Mouse (Mus musculus) c-Kit-positive CD71-positive TER-119-negative erythroid progenitor cells, embryonic 14.5 days (primary cell): ENCODE results near the gene Ap3s2.

Experiments used
- DNase-seq: peaks from one replicate; pipeline ENCODE4 v3.0.0-alpha.2; 2013; ENCODE audit warnings: low read depth

The Ap3s2 gene

DNA sequence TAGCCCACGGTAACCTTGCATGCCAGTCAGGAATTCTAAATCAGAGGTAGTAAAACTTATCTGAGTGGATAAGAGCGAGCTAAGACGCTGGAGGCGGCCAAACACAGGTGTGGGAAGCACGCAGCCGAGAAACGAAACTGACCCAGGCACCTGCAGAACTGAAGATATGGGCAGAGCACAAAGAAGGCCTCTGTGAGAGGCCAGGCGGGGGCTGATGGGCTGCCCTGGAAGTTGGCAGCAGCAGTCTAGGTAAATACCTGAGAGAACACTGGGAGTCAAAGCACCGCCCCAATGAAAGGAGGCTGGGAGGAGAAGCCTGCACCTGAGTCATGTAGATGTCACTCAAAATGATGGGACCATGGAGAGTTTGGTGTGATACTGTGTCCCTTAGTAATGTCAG, 31.8 kb downstream of the Ap3s2 start:
- DNase-seq, result no peak

DNA sequence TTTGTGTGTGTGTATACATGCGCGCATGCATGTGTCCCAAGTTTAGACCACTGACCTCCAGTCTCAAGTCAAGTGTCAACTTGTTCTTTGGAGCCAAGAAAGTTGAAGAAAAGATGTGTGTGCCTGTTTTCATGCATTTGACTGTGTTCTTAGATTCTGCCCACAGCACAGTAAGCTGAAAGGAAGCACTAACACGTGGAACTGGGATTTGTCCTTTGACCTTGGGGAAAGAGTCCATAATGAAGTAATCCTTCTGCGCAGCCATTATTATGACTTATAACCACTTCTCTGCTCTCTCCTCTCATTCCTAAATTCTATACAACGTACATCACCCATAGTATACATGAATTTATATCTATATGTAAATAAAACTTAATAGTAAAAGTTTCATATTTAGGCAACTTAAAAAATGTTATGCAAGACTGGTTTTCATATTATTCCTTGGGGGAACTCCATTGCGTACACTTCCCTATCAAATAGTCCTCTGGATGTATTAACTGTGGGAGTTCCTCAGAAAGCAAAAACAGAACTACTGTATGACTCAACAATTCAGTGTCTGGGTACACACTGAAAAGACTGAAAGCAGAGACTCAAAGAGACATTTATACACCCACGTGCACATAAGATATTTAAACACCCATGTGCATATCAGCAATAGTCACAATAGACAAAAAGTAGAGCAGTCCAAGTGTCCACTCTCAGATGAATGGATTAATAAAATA, 36.7 kb downstream of the Ap3s2 start:
- DNase-seq, result no peak

DNA sequence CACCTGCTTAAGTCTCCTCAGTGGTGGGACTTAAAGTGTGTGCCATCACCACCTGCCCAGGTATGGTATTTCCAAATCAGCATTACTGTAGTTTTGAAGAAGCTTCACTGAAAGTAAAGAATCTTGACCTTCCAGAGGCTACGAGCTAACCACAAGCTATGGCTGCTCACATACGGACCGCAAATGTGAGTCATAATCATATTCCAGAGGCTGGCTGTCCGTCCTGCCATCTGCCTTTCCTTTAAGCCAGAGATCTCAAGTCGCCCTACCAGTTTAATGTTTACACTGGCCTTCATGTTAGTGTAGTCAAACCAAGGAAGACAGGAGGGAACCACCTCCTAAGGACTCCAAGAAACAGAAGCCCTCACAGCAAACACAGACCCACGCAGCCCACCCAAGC, 38.5 kb downstream of the Ap3s2 start:
- no peak for DNase-seq

DNA sequence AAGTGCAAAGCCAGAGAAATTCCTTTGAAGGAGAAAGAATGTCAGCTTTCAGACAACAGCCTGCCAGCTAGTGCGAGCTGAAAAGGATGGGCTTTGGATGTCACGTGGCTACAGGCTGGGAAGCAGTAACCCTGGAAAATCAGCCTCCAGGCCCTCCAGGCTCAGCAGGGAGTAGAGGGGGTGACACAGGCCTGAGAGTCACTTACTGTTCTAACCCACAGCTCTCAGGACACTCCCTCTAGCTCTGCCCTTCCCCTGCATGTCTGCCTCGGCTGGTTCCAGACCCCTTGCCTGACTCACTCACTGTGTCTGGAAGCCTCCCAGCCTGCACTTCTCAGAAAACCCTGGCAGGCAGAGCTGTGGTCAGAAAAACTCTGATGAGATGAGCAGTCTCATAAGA, 39.5 kb downstream of the Ap3s2 start:
- no peak for DNase-seq

DNA sequence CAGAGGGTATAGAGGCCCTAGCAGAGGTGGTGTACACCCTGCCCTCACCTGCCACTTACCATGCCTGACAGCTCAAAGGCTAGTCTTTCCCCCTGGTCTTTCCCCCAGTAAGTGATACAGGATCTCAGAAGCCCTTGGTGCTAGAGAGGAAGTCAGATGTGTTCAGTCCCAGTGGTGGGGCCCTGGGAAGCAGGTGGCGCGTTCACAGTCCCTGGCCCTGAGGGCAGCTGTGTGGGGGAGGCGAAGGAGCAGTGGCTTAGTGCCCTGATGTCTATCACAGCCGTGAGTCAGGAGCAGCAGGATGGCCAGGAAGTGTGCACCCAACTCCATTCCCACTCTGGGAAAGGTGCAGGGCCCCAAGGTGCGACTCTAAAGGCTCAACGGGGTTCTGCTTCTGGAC, 40.4 kb downstream of the Ap3s2 start:
- no peak for DNase-seq

DNA sequence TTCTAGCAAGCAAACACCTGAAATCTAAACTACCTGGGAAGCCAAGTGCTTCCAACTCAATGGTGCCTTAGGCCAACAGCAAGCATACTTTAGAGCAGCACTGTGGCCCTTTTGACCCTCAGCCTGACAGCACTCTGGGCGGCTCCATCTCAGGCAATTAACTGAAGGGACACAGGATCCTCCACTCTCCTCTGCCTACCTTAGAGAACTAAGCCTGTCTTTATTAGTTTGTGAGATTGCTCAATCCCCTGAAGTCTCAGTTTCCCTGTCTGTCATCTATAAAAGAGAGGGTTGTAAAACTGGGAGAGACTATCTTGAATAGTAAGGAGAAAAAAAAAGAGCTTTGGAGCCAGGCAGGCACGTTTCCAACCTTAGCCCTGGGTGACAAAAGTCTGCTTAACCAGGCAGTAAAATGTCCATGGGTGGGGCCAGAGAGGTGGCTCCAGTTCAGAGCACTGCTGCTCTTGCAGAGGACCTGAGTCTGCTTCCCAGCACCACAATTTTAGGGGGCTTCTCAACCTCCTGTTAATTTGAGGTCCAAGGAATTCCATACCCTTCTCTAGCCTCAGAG, 41.9 kb downstream of the Ap3s2 start:
- DNase-seq, result no peak

DNA sequence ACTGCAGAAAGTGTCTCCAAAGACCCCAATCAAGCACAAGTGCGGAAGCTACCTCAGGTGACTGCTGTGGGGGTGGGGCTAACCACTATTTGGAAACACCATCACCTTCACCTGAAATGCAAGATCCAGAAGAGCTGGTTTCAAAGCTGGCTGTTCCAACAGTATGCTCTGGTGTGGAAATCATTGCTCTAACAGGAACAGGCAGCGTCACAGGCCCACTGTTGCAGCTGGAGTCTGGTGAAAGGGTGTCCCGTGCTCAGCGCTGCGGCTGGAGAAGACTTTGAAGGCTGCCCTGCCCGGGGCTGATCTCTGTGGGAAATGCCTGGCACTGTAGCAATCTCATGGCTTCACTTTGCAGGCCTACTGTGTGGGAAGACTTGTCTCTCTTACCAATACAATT, 47.0 kb downstream of the Ap3s2 start:
- no peak for DNase-seq

DNA sequence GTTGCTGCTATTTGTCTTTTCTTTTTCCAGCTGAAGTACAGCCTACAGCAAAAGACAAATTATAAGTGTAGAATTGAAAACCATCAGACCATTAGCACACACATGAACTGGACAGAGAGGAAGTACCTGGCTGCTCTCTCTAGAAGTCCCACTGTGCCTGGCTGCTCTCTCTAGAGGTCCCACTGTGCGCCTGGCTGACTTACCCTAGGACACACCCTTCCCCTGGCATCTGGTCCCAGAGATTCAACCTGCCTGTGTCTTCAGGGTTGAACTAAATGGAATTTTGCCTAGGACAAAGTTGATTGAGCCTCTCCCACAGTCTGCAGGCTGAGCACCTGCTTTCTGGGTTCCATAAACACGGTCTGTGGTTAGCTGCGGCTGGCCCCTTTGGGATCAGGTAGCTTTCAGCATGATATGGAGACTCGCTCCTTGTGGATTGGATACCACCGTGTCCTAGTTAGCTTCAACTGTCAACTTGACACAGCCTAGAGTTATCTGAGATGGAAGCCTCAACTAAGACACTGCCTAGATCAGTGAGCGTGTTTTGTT, 48.6 kb downstream of the Ap3s2 start:
- DNase-seq, result no peak

DNA sequence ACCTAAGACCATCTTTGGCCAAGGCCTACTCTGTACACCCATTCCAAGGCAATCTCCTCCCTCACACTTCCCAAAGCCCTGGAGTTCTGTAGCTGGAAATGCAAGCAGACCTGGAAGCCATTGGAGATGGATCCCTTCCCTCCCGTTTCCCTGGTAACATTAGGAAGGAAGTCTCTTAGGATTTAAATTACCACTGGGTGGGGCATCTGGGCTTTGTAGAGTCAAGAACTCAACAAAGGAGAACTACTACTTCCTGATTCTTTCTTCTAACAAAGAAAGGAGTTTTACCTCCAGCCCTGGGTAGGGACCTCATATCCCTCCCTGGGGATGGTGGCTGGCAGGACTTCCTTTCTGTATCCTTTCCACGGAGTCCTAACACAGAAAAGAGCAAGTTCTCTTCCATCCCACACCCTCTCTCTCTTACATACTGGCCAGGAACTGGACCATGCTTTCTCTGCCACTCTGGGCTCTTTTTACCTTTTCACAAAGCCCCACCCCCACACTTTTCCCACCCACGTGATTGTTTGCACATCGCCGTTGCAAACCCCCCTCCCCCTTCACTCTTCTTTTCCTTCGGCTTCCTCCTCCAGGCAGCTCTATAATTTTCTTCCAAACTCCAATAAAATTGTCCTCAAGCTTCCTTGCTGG, 51.3 kb downstream of the Ap3s2 start:
- DNase-seq, result no peak

DNA sequence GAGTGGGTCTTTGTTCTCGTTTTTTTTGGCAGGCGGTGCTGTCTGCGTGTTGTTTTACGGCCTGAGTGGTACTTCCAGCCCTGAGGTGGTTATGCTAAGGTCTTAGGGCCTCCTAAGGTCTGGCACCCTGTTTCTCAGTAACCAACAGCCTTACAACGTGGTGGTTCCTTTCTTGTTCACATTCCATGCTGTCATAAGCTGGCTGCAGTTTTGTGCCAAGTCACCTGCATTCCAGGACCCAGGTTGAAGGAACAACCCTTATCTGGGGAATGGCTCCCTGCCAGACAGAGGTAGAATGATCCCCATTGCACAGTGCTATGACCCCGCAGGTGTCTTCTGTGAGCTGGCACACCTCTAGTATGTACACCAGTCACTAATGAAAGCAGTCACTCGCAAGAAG, 52.0 kb downstream of the Ap3s2 start:
- no peak for DNase-seq

DNA sequence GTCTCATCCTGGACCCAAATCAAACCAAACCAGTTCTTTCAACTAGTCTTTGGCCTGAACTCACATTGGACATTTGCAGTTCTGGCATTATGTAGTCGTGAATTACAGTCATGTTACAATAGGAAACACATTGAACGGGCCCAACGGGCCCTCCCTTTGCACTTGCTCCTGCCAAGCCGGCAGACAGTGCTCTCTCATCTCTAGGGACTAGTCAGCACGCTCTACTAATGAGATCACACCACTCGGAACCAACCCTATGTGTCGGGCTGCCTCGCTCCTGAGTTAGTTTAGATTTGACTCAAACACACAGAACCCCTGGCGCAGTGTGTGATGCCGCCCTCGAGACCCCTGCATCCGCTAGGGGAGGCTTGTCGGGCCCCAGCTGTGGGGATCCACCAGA, 52.6 kb downstream of the Ap3s2 start:
- no peak for DNase-seq

DNA sequence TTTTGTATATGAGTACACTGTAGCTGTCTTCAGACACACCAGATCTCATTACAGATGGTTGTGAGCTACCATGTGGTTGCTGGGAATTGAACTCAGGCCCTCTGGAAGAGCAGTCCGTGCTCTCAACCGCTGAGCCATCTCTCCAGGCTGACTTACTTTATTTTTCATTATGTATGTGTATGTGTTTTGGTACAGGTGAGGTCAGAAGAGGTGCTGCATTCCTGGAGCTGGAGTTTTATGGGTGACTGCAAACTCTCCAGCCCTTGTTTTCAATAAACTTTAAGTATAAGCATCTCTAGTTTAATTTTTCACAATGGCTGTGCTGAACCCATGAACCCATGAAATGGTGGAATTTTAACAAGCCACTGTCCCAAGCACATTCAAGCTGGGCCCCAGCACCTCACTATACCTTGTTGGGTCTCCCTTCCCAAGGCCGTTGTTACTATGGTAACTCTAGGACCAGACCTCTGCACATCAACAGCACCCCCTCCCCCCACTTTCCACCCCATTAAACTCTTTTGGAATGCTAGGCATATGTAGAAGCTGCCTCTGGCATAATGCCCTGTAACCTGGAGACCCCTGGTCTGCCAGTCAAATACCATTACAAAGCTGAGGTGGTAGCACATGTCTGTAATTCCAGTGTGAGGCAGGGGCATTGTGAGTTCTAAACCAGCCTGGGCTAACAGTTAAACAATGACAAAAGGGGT, 54.0 kb downstream of the Ap3s2 start:
- DNase-seq, result no peak

DNA sequence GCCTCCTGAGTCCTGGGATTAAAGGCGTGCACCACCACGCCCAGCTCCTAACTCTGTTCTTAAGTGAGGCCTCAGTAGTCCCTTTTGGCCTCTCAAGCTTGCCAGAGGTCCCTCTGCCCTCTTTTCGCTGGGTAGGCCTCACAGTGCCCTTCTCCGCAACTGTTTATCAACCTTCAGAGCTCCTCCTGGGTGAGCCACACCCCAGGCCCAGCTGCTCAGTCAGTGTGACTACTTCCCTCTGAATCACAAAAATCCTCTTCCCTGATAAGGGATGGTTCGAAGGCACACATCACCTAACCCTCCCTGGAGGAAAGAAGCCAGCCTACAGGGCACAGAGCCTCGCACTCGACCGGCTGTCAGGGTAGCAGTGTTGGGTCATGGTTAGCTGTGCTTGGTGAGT, 58.7 kb downstream of the Ap3s2 start:
- DNase-seq, result peak; percentile 6

DNA sequence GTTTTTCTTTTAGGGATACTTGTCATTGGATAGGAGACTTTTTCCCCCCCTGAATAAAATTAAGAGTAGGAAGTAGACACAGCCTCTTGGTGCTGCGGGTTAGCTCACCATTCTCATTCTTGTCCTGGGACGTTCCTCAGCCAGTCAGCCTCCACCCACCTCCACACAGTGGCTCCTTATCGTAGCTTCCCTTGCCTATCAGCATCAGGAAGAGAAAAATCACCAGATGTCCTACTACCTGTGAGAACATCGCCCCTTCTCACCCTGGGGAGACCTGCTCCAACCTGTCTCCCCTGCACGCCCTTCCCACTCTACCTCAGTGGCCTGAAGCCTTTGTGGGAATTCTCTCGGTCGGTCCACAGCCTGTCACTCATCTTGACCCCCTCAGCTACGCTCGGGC, 59.6 kb downstream of the Ap3s2 start, which contains the start of gene Anpep:
Gene Anpep (minus strand): TSS at position 249 of the 400 bp plus-strand sequence.
- DNase-seq, result no peak

DNA sequence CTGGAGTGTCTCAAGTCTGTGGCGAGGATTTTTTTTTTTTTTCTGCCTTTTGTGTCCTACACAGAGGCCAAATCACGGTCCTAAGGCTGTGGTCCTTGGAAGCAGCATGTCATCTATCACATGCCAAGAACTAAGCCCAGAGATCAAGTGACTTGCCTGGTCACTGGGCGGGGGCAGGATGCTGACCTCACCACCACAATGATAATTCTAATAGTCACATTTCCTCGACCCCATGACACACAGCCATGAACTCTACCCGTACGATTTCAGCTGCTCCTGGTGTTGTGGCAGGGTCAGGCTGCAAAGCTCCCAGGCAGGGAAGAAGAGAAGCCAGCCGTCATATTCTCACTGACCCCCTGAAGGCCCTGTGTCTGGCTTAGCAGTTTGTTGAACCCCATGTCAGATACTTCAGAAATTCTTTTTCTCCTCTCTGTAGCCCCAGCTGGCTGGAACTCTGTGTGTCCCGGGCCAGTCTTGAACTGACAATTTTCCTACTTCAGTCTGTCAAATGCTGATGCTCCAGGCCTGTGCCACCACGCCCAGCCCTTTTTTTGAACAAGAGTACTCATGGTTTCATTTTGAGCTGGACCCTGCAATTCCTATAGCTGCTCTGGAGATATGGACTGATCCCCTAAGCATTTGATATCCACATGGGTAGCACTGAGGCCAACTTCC, 61.4 kb downstream of the Ap3s2 start:
- DNase-seq, result no peak

DNA sequence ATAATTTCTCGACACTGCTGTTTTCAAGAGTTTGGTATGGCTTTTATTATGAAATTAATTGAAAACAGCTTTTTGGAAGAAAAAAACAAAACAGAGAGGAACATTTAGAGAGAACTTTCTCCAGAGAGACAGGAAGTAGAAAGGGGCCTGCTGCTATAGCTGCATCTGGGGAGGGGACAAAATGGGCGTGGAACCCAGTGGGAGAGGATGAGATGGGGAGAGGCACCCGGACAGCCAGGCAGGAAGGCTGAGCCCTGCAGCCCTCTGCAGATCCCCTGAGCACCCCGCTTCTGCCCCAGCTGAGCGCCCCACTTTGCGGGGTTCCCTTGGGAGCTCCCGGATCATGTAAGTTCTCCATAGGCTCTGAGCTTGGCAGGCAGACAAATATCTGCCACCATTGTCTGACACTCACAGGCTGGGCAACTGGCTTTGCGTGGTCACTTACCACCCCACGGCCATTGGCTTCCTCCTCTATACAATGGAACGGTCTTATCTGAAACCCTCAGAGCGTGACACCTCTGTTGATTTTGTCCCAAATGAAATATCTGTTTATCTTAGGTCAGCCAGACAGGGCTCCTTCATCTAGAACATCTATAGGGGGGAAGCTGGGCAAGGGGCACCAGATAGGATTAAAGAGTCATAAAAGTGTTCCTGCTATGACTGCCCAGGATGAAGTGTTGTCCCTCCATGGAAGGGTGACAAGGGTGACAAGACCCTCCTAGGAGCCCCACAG, 62.1 kb downstream of the Ap3s2 start:
- DNase-seq, result no peak

DNA sequence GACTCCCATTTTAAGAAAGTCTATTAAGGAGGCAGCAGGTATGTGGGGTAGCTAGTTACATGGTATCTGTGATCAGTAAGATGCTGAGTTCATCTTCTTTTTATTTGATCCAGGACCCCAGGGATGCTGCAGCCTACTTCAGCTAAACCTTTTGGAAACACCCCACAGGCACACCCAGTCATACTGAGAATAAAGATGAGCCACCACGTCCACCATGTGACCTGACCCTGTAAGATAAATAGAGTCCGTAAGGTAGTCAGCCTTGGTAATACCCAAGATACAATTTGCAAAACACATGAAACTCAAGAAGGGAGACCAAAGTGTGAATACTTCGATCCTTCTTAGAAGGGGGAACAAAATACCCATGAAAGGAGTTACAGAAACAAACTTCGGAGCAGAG, 64.1 kb downstream of the Ap3s2 start:
- no peak for DNase-seq

DNA sequence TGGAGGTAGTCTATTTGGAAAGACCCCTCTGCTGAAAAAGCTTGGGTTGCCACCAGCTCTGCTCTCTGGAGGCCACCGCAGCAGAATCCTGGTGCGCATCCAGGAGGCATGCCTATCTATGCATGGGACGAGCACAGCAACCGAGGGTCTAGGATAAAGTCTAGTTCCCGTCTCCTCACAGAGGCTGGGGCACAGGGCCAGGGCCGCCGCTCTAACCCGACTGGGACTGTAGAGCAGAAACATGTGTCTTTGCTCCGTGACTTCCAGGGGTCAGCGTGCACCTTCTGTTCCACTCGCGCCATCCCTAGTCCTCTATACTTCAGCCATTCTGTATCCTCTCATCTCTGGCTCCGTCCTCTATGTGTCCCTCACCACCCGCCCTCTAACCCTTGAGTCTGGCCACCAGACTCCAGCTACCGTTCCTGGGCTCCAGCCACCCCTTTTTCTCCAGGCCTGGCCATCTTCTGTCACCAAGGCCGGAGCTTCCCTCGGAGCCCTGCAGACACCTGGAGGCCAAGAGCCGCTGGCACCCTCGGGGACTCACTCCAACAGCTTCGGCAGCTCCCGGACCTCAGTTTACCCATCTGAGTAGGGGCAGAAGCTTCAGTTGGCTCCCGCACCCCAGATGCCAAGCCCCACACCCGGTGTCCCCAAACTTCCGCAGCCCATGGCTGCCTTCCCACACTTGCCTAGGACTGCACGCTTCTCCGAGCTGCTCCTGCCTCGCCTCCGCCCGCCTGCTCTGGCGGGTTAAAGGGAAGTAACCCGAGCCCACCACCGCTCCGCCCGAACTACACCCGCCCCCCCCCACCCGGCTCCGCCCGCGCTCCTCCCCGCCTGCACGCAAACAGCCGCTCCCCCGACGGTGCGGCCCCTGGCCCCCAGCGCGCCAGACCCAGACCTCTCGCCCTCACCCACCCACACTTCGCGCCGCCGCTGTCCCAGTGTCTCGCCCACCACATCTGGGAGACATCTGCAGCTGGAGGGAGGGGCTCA, 72.7 kb downstream of the Ap3s2 start:
- no peak for DNase-seq

DNA sequence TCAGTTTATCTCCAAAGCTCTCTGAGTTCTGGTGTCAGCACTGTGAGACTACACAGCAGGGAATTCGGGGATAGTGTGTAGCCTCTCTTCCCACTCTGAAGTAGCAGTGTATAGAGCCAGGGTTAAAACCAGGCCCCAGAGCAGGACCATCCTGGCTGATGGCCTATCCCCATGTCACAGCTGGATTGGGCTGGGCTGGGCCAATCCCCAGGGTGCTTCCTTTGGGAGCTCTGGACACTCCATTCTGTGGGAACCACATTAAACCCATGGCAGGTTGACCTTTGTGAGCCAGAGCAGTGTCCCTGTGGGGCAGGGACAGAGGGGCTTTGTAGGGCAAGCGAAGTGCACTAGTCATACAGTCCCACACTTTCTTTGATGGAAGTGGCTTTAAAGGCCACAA, 74.1 kb downstream of the Ap3s2 start:
- DNase-seq, result no peak
